20 mouse cellular contexts compared by ENCODE assay signal in genomic region chr9:42504559-42504958, GRCm38 (mm10).
"Had no signal": no experiment of that assay in that cellular context is flagged by ENCODE, and none has a peak within 500 bp of the region (broad histone marks: within the 10 kb centered on the region; RNA-seq: fewer than 3 reads in every experiment).

No protein-coding gene starts in this region.

- H3K36me3 ChIP-seq: limb, embryonic 10.5 days; limb, embryonic 13.5 days; liver, embryonic 12.5 days; liver, embryonic 15.5 days; midbrain, embryonic 10.5 days; neural tube, embryonic 13.5 days; stomach, embryonic 15.5 days had no signal

- H3K27ac ChIP-seq: layer of hippocampus, adult 2 months; limb, embryonic 10.5 days; limb, embryonic 13.5 days; liver, embryonic 12.5 days; liver, embryonic 15.5 days; midbrain, embryonic 10.5 days; neural tube, embryonic 13.5 days; stomach, embryonic 15.5 days had no signal

- DNase-seq: layer of hippocampus, adult 9-11 months; liver; lung, adult 18-20 months; lung, postnatal 36 days; midbrain, embryonic 14.5 days; retina, postnatal 1 day; right cerebral cortex, postnatal 25 days; spleen, adult 18-20 months; thymus, postnatal 25 days had no signal

- H3K27me3 ChIP-seq: limb, embryonic 13.5 days; liver, embryonic 12.5 days; liver, embryonic 15.5 days; neural tube, embryonic 13.5 days; stomach, embryonic 15.5 days had no signal

- H3K9me3 ChIP-seq: limb, embryonic 10.5 days; limb, embryonic 13.5 days; liver, embryonic 12.5 days; liver, embryonic 15.5 days; midbrain, embryonic 10.5 days; neural tube, embryonic 13.5 days; stomach, embryonic 15.5 days had no signal

- H3K9ac ChIP-seq: limb, embryonic 13.5 days; liver, embryonic 12.5 days; liver, embryonic 15.5 days; neural tube, embryonic 13.5 days; stomach, embryonic 15.5 days had no signal

- ATAC-seq: inflammation-experienced regulatory T-cells, adult 6 months; liver, embryonic 12.5 days had no signal

- H3K4me2 ChIP-seq: limb, embryonic 13.5 days; liver, embryonic 12.5 days; liver, embryonic 15.5 days; neural tube, embryonic 13.5 days; stomach, embryonic 15.5 days had no signal

- H3K4me1 ChIP-seq: liver, embryonic 12.5 days; liver, embryonic 15.5 days; megakaryocyte, embryonic 14.5 days; stomach, embryonic 15.5 days had no signal

- H3K4me3 ChIP-seq: layer of hippocampus, adult 2 months; limb, embryonic 10.5 days; limb, embryonic 13.5 days; liver, embryonic 12.5 days; liver, embryonic 15.5 days; megakaryocyte, embryonic 14.5 days; midbrain, embryonic 10.5 days; myocyte; neural tube, embryonic 13.5 days; stomach, embryonic 15.5 days had no signal
